Mouse (Mus musculus): ENCODE data around the gene Itsn1.

DNA sequence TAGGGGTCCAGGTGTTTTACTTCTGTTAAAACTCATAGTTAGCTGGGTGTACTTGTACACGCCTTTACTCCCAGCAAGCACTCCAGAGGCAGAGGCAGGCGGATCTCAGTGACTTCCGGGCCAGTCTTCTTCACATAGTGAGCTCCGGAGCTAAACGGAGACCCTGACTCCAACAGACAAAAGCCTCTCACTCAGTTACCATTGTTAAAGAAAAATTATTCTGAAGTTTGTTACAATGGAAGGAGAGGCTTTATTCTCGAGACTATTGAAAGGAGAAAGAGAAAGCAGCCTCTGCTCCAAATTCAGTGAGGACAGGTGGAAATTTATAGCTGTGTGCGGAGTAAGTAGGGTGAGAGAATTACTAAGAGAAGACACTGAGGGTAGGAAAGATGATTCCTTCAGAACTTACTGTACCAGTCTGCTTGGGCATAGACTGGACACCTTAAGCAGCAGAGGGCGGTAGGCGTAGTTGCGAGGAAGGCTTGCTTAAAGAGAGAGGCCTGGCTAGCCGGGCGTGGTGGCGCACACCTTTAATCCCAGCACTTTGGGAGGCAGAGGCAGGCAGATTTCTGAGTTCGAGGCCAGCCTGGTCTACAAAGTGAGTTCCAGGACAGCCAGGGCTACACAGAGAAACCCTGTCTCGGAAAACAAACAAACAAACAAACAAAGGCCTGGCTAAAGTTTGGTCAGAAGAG, 36.2 kb downstream of the Itsn1 start:
- TF ChIP-seq POLR2A (IDR thresholded peaks at IDR 0.05; ENCODE audit: borderline replicate concordance, insufficient read depth, low read length): no peak
- TF ChIP-seq CTCF (IDR thresholded peaks at IDR 0.05; ENCODE audit: borderline replicate concordance, insufficient read depth, low read depth, low read length): no peak

All from cerebellum, adult 2 months (tissue).